Mouse (Mus musculus) bone marrow, adult 2 months (tissue): ENCODE results near the gene Dnah8. TPM values are rescaled to one million over a fixed set of nuclear protein-coding genes. Genes with fewer than 3 reads are reported as not detected.

Experiments
- H3K27ac ChIP-seq: fragments of 200-500 bp; 2 replicates; pipeline ENCODE4 v1.5.1; 2012; ENCODE audit warnings: low read depth, mild to moderate bottlenecking, control low read depth, inconsistent platforms, low read length; ENCODE audit not compliant: control insufficient read depth, poor library complexity, insufficient read depth
- H3K4me1 ChIP-seq: fragments of 200-500 bp; 2 replicates; pipeline ENCODE4 v1.6.1; 2011; ENCODE audit warnings: low read length; ENCODE audit not compliant: control insufficient read depth, insufficient read depth
- H3K4me3 ChIP-seq: fragments of 200-500 bp; replicated peaks from 2 replicates; pipeline ENCODE3; 2011; ENCODE audit warnings: mild to moderate bottlenecking, low read depth, low read length, control low read depth; ENCODE audit not compliant: control insufficient read depth
- CTCF ChIP-seq: fragments of 200-500 bp; IDR thresholded peaks from 2 replicates; pipeline ENCODE4 v1.5.1; 2011; ENCODE audit warnings: low read length, control low read depth; ENCODE audit not compliant: control insufficient read depth, insufficient read depth
- POLR2A ChIP-seq: fragments of 200-500 bp; IDR thresholded peaks from 2 replicates; pipeline ENCODE4 v1.6.1; 2011; ENCODE audit warnings: low read depth, mild to moderate bottlenecking, control low read depth, low read length, borderline replicate concordance; ENCODE audit not compliant: control insufficient read depth
- WGBS: fragments of 180-500 bp; shearing (Covaris S2); methylation state at CpG from one replicate; pipeline ENCODE4 v1.1.7; 2018; 5-methylcytosine and 5-hydroxymethylcytosine counted together
- polyA plus RNA-seq: library from polyadenylated mRNA; stranded (reverse); fragments of >200 nt; gene quantifications from 2 replicates; pipeline ENCODE4 v1.2.4, GENCODE M21; 2011; ENCODE audit warnings: low replicate concordance; ENCODE audit not compliant: missing spikeins, insufficient read depth, insufficient read length

Dnah8 gene
- polyA plus RNA-seq, 1 experiment: 24.6 TPM

DNA sequence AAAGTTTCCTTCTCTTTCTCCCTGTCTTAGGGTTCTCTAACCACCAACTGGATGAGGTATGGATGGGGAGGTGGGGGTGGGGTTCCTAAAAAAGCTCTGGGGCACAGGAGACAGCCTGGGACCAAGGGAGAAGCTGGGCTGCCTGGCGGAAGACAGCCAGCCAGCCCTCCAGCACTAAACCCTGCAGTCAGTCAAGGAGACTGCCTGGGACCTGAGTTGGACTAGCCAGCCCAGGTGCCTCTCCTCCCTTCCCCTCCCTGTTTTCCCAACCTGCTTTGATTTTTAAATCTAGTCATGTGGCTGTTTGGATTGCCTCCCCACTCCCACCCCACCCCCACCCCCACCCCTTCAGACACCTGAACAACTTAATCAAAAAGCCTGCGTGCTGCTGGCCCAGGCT is 256.8 kb downstream of the Dnah8 start:
- Histone ChIP-seq H3K4me3 (no peak overlapping the region), H3K4me1 (no peaks in the 10 kb centered on the region), H3K27ac (no peak overlapping the region)
- TF ChIP-seq CTCF (no peak), POLR2A (no peak)
- WGBS: 84% methylated on average over 2 of the region's 2 CpGs

DNA sequence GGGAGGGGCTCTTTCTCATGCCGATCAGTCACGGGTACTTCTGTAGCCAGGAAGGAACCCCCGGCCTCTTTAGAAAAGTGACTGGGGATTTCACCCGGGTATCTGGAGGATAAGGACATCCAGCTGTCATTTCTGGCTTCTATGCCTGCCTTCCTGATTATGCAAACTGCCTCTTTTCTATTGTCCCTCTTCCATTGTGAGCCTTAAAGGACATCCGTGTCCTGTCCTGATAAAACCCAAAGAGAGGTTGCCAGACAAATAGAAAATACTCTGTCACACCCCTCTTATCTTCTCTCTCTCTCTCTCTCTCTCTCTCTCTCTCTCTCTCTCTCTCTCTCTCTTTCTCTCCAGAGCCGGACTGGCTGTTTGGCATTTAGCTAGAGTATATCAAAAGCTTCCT is 258.1 kb downstream of the Dnah8 start:
- TF ChIP-seq CTCF: no peak
- TF ChIP-seq POLR2A: no peak
- Histone ChIP-seq H3K4me1 (no peaks in the 10 kb centered on the region), H3K27ac (no peak overlapping the region), H3K4me3 (no peak overlapping the region)
- 13% methylated on average over 6 of the region's 6 CpGs for WGBS

DNA sequence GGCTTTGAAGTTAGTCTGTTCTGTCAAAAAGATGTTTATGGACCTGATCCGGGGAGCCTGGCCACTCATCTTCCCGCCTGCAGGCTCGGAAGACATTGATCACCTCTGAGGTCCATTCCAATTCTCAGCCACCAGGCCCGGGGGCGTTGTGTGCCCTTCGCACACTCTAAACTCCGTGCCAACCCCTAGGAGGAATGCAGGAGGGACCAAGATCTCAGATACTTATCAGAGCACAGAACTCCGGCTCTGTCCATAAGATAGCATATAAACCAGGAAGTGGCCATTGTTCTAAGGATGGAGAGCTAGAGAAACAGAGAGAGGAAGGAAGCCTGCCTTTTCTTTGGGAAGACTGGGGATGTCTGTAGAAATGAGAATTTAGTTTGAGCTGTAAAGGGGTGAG is 259.4 kb downstream of the Dnah8 start:
- WGBS: 38% methylated on average over 8 of the region's 8 CpGs

DNA sequence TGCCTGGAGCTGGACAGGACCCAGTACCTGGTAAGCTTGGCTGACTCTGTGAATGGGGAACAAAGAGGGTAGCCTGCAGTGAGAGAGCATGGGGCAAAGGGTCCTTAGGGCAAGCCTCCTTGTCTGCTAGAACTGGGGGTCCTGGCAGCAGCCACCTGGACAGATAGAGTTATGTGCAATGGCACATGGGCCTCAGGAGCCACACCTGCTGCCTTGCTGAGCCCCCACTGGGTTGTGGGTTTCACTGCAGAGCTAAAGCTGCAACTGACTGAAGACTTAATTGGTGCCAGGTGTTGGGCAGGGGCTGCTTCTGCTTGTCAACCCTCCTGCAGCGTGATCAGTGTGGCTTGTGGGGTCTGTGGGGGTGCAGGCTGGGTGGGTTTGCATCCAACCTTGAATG is 267.9 kb downstream of the Dnah8 start:
- TF ChIP-seq CTCF: no peak
- no peak for TF ChIP-seq POLR2A
- 0% methylated on average over 1 of the region's 1 CpGs for WGBS
- Histone ChIP-seq H3K27ac (no peak overlapping the region), H3K4me1 (no peaks in the 10 kb centered on the region), H3K4me3 (no peak overlapping the region)

More for the DNA sequence above, 259.4 kb downstream of the Dnah8 start:
- Histone ChIP-seq H3K27ac (no peak overlapping the region), H3K4me1 (no peaks in the 10 kb centered on the region), H3K4me3 (no peak overlapping the region)
- TF ChIP-seq POLR2A (no peak), CTCF (no peak)

DNA sequence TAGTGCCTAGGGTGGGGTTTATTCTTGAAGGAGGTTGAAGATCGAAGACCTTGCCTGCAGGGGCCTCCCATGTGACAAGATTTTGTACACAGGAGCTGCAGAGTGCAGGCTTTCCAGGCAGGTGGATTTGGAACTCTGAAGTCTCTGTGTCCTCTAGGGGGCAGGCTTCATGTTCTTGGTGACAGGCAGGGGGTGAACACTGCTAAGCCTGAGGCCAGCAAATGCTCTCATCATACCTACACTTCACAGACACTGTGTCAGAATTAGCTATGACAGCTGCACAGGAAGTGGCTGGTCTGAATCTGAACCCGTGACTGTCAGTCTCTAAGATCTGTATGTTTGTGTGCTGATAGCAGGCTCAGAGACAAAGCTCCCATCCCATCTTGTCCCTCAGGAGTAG is 268.6 kb downstream of the Dnah8 start:
- peak; percentile 30; the same call in 1 of the 2 replicates for TF ChIP-seq CTCF
- no peak for TF ChIP-seq POLR2A
- WGBS: 21% methylated on average over 2 of the region's 2 CpGs
- no peak overlapping the region for H3K27ac ChIP-seq

DNA sequence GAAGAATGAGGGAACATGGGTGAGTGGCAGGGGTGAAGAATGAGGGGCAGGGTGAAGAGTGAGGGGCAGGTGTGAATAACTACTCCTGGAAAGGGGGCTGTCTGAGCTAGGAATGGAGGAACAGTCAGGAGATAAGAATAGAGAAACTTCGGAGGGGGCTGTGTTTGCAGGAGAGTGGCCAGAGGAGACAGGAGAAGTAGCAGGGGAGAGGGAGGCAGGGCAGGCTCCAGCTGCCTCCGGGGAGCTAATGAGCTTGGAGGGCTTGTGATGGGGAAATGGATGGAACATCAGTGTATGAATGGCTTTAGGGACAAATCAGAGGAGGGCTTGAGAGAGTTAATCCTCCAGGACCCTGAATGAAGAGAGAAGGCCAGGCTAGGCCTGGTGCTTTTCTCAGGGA is 272.9 kb downstream of the Dnah8 start:
- WGBS: 25% methylated on average over 2 of the region's 2 CpGs
- H3K4me1 ChIP-seq: no peaks in the 10 kb centered on the region
- H3K27ac ChIP-seq: no peak overlapping the region
- TF ChIP-seq CTCF (no peak), POLR2A (no peak)
- no peak overlapping the region for H3K4me3 ChIP-seq

More for the DNA sequence above, 268.6 kb downstream of the Dnah8 start:
- Histone ChIP-seq H3K4me1 (no peaks in the 10 kb centered on the region), H3K4me3 (no peak overlapping the region)

DNA sequence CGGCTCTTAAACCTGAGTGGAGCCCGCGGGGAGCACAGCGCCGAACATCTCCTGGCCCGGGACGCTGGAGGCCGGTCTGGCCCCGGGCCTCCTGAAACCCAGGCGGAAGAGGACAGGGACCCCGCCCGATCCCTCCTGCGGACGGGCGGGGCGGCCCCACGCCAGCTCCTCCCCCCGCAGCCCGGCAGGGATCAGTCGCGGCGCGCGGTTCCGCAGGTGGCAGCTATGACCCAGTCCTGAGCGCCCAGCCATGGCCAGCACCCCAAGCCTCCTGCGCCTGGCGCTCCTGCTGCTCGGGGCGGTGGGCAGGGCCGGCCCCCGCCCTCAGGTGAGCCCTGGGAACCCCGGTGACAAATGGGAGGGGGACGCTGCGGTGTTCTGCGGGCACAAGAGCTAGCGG is 277.5 kb downstream of the Dnah8 start, which contains the start of gene Glp1r:
Glp1r (plus strand) TSS at position 191 of the 400 bp plus-strand sequence.
- no peak for TF ChIP-seq CTCF
- TF ChIP-seq POLR2A: no peak
- no peak within 1 kb of the TSS for H3K4me3 ChIP-seq
- no peak within 1 kb of the TSS for H3K27ac ChIP-seq
- H3K4me1 ChIP-seq: no peaks in the 10 kb centered on the region
- WGBS: 2% methylated on average over 37 of the region's 37 CpGs

DNA sequence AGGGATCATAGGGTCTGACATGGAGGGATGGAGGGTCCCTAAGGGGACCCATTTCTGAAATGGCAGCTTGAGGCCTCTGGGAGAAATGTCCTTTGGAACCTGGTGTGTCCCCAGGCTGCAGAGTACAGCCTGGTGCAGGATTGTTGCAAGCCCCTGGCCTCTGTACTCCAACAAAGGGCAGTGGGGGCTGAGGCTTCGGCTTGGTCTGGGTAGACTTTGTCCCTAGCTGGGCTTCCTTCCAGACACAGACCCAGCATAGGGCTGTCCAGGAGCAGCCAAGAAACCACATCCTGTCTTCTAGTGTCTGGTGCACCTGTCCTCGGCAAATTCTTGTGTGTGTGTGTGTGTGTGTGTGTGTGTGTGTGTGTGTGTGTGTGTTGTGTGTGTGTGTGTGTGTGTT is 279.9 kb downstream of the Dnah8 start:
- Histone ChIP-seq H3K27ac (no peak overlapping the region), H3K4me1 (no peaks in the 10 kb centered on the region), H3K4me3 (no peak overlapping the region)
- WGBS: 9% methylated on average over 2 of the region's 2 CpGs
- no peak for TF ChIP-seq CTCF
- no peak for TF ChIP-seq POLR2A

DNA sequence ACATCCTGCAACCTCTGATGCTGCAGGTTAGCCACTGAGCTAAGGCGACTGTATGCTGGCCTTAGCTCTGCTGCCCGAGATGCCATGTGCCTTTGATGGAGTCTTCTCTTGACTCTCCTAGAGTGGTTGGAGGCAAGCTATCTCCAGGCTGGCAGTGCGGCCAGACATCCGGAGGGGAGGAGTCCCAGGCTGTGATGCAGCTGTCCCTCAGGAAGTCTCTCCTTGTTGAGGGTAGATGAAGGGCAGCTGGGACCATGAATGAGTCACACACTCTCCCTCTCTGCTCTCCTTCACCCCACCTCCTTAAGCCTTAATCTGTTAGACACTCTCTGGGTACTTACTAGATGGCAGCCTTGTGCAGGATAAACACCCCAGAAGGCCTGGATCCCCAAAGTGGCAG is 283.4 kb downstream of the Dnah8 start:
- 33% methylated on average over 4 of the region's 4 CpGs for WGBS
- no peak overlapping the region for H3K4me3 ChIP-seq
- no peaks in the 10 kb centered on the region for H3K4me1 ChIP-seq
- H3K27ac ChIP-seq: no peak overlapping the region
- no peak for TF ChIP-seq POLR2A
- no peak for TF ChIP-seq CTCF
